Mouse (Mus musculus) lung, postnatal 0 days (tissue): ENCODE measurements around the gene Homer1.

ENCODE experiments used
- CTCF ChIP-seq: IDR thresholded peaks from 2 replicates; pipeline ENCODE4 v1.5.1; 2016; ENCODE audit warnings: antibody characterized with exemption, mild to moderate bottlenecking
- EP300 ChIP-seq: IDR thresholded peaks from 2 replicates; pipeline ENCODE4 v1.6.1; 2016; ENCODE audit warnings: antibody characterized with exemption, mild to moderate bottlenecking, control low read depth

GRCm38 (mm10) chr13:93267151-93267550 lies 32.3 kb upstream of the Homer1 start:
- TF ChIP-seq CTCF (no peak), EP300 (no peak)
